In genomic region chr17:46874133-46874532, GRCm38 (mm10) we compare ENCODE assay signal across 10 mouse cellular contexts. TPM values are rescaled to one million over a fixed set of nuclear protein-coding genes. Genes with fewer than 3 reads are reported as not detected.
DNase-seq lines count a peak whose midpoint lies in the region; ATAC-seq and TF ChIP-seq lines count a peak whose summit lies in the region.
"Had no signal": no experiment of that assay in that cellular context is flagged by ENCODE, and none has a peak within 500 bp of the region (broad histone marks: within the 10 kb centered on the region; RNA-seq: fewer than 3 reads in every experiment).

No protein-coding gene starts in this region.

- peaks cover 5 to 27% of the 10 kb centered on the region in 2 experiments for H3K4me1 ChIP-seq in MEL (ENCODE audit: control insufficient read depth in 1 of 2, insufficient read depth in 2 of 2, low read length in 2 of 2)
- peaks cover 5% of the 10 kb centered on the region; the same call in 1 of the 2 replicates for H3K4me1 ChIP-seq in kidney, postnatal 0 days (replicated peaks; ENCODE audit: insufficient read depth, low read length)
- H3K4me1 ChIP-seq in stomach, embryonic 16.5 days (ENCODE audit: control insufficient read depth, insufficient read depth, low read length): peaks cover 22% of the 10 kb centered on the region

- no peak overlapping the region for H3K27ac ChIP-seq in MEL (ENCODE audit: control insufficient read depth, low read depth, low read length)
- H3K27ac ChIP-seq in kidney, postnatal 0 days: no peak overlapping the region
- H3K27ac ChIP-seq in stomach, embryonic 16.5 days (ENCODE audit: low read length): peak overlapping the region; percentile 28

- 0 out of 2 replicates have a peak overlapping the region, but pooled peaks have one; percentile 8 for H3K9ac ChIP-seq in MEL (ENCODE audit: control insufficient read depth, low read depth, low read length, poor library complexity, severe bottlenecking)
- no peak overlapping the region for H3K9ac ChIP-seq in kidney, postnatal 0 days (ENCODE audit: low read depth, low read length)
- peak overlapping the region; percentile 50 for H3K9ac ChIP-seq in stomach, embryonic 16.5 days (ENCODE audit: low read length)

- no peak for TF ChIP-seq POLR2A in MEL (IDR thresholded peaks at IDR 0.05; ENCODE audit: control insufficient read depth in 1 of 2, insufficient read depth in 1 of 2, low read depth in 1 of 2, low read length in 2 of 2, poor library complexity in 1 of 2)

- H3K36me3 ChIP-seq in MEL (ENCODE audit: control insufficient read depth in 1 of 2, insufficient read depth in 2 of 2, low read length in 2 of 2): peaks cover 0 to 15% of the 10 kb centered on the region in 2 experiments; a peak in 2 of 4 replicates
- H3K36me3 ChIP-seq in kidney, postnatal 0 days (ENCODE audit: insufficient read depth, low read length): no peaks in the 10 kb centered on the region
- H3K36me3 ChIP-seq in stomach, embryonic 16.5 days (ENCODE audit: control insufficient read depth, insufficient read depth, low read length): no peaks in the 10 kb centered on the region

- H3K4me3 ChIP-seq in MEL (ENCODE audit: control insufficient read depth in 1 of 2, insufficient read depth in 1 of 2, low read depth in 2 of 2, low read length in 2 of 2): no peak overlapping the region
- no peak overlapping the region for H3K4me3 ChIP-seq in kidney, postnatal 0 days (replicated peaks; ENCODE audit: low read depth, low read length)
- no peak overlapping the region for H3K4me3 ChIP-seq in stomach, embryonic 16.5 days (replicated peaks; ENCODE audit: low read length)

- H3K79me2 ChIP-seq in MEL (ENCODE audit: control insufficient read depth, insufficient read depth, low read length, poor library complexity): no peaks in the 10 kb centered on the region

- WGBS in kidney, postnatal 0 days: 26% methylated on average over 10 of the region's 10 CpGs
- WGBS in stomach, embryonic 16.5 days: 18% methylated on average over 10 of the region's 10 CpGs

- H3K4me2 ChIP-seq in kidney, postnatal 0 days (ENCODE audit: low read length): no peak overlapping the region
- H3K4me2 ChIP-seq in stomach, embryonic 16.5 days (ENCODE audit: low read depth, low read length): peak overlapping the region; percentile 24; the same call in 1 of the 2 replicates

- TF ChIP-seq RAD21 in MEL (IDR thresholded peaks at IDR 0.05; ENCODE audit: low read depth, low read length): no peak

- H3K27me3 ChIP-seq in MEL (ENCODE audit: control insufficient read depth in 1 of 2, insufficient read depth in 2 of 2, low read length in 2 of 2): no peaks in the 10 kb centered on the region
- no peaks in the 10 kb centered on the region for H3K27me3 ChIP-seq in kidney, postnatal 0 days (ENCODE audit: insufficient read depth, low read length)
- no peaks in the 10 kb centered on the region for H3K27me3 ChIP-seq in stomach, embryonic 16.5 days (ENCODE audit: control insufficient read depth, insufficient read depth, low read length)
- H3K27me3 ChIP-seq: CH12.LX had no signal

- H3K9me3 ChIP-seq in MEL (replicated peaks; ENCODE audit: insufficient read depth, low read length): no peaks in the 10 kb centered on the region
- H3K9me3 ChIP-seq in kidney, postnatal 0 days (replicated peaks; ENCODE audit: low read length): no peaks in the 10 kb centered on the region
- H3K9me3 ChIP-seq in stomach, embryonic 16.5 days (replicated peaks; ENCODE audit: control insufficient read depth, low read length): no peaks in the 10 kb centered on the region

- DNase-seq in gastrocnemius, adult 18-20 months (ENCODE audit: low spot score): peak; percentile 47
- DNase-seq in gastrocnemius, postnatal 25 days: no peak
- DNase-seq in MEL (ENCODE audit: low read depth, low spot score) (peak; percentile 66), adipocyte (ENCODE audit: low spot score) (no peak)
- DNase-seq in heart, adult 8-10 months (ENCODE audit: low spot score): peak; percentile 79
- DNase-seq in kidney, postnatal 0 days (ENCODE audit: low spot score): peak; percentile 67
- DNase-seq in cerebellum, adult 11 months: no peak

- no peak for TF ChIP-seq CTCF in MEL (IDR thresholded peaks at IDR 0.05 in 2 of 3, conservative IDR thresholded peaks at IDR 0.05 in 1 of 3; ENCODE audit: control insufficient read depth in 1 of 3, insufficient read depth in 1 of 3, low read depth in 2 of 3, low read length in 3 of 3, poor library complexity in 1 of 3, severe bottlenecking in 1 of 3)
- no peak for TF ChIP-seq CTCF in kidney, postnatal 0 days (IDR thresholded peaks at IDR 0.05; ENCODE audit: low read depth)

- TF ChIP-seq EP300 in MEL (IDR thresholded peaks at IDR 0.05; ENCODE audit: low read depth in 1 of 2, low read length in 2 of 2): no peak

- no peak for ATAC-seq in kidney, postnatal 0 days (replicated peaks; ENCODE audit: low FRiP score, low read depth)
- ATAC-seq in stomach, embryonic 16.5 days (ENCODE audit: insufficient read depth, low FRiP score): no peak; the same call in 1 of the 2 replicates

TF ChIP-seq in MEL, 35 proteins besides CTCF, POLR2A, EP300 and RAD21:
- no peak for TF ChIP-seq ZMIZ1 (IDR thresholded peaks at IDR 0.05; ENCODE audit: low read depth, low read length)
- no peak for TF ChIP-seq USF1 (IDR thresholded peaks at IDR 0.05; ENCODE audit: low read depth, low read length)
- no peak; the same call in 1 of the 2 replicates for TF ChIP-seq ETS1 (IDR thresholded peaks at IDR 0.05; ENCODE audit: low read depth, low read length)
- TF ChIP-seq USF2 (IDR thresholded peaks at IDR 0.05; ENCODE audit: borderline replicate concordance in 1 of 2, insufficient read depth in 1 of 2, low read depth in 1 of 2, low read length in 2 of 2): no peak
- no peak for TF ChIP-seq POLR2AphosphoS2 (IDR thresholded peaks at IDR 0.05; ENCODE audit: low read length)
- no peak for TF ChIP-seq GABPA (IDR thresholded peaks at IDR 0.05; ENCODE audit: low read depth, low read length)
- no peak for TF ChIP-seq SIN3A (IDR thresholded peaks at IDR 0.05; ENCODE audit: low read length)
- no peak for TF ChIP-seq MEF2A (IDR thresholded peaks at IDR 0.05; ENCODE audit: extremely low read depth, insufficient replicate concordance, low read depth, low read length, poor library complexity, severe bottlenecking)
- no peak for TF ChIP-seq MAX (IDR thresholded peaks at IDR 0.05; ENCODE audit: low read length)
- TF ChIP-seq MAFK (IDR thresholded peaks at IDR 0.05; ENCODE audit: borderline replicate concordance, low read depth, low read length): no peak
- TF ChIP-seq BHLHE40 (IDR thresholded peaks at IDR 0.05; ENCODE audit: borderline replicate concordance, low read depth, low read length): no peak
- no peak for TF ChIP-seq E2F4 (IDR thresholded peaks at IDR 0.05; ENCODE audit: borderline replicate concordance, low read depth, low read length)
- no peak for TF ChIP-seq MYC (IDR thresholded peaks at IDR 0.05; ENCODE audit: low read depth, low read length)
- TF ChIP-seq JUND (IDR thresholded peaks at IDR 0.05; ENCODE audit: low read depth, low read length): no peak
- no peak for TF ChIP-seq CHD1 (IDR thresholded peaks at IDR 0.05; ENCODE audit: low read depth, low read length)
- TF ChIP-seq NELFE (IDR thresholded peaks at IDR 0.05; ENCODE audit: low read depth, low read length): no peak
- TF ChIP-seq UBTF (IDR thresholded peaks at IDR 0.05; ENCODE audit: borderline replicate concordance, insufficient read depth, low read depth, low read length): no peak
- TF ChIP-seq RCOR1 (IDR thresholded peaks at IDR 0.05; ENCODE audit: low read depth, low read length): no peak
- TF ChIP-seq ZNF384 (IDR thresholded peaks at IDR 0.05; ENCODE audit: low read depth, low read length): no peak
- TF ChIP-seq POLR2AphosphoS5 (IDR thresholded peaks at IDR 0.05; ENCODE audit: borderline replicate concordance, low read depth, low read length): no peak

RNA-seq across cellular contexts. Expression of gene Bicral, which starts 15.9 kb away (rescaled TPM):
- total RNA-seq in gastrocnemius, adult 18-20 months (2021): 10 to 100 TPM in 1 of 2 experiments, 1 to 10 TPM in 1; 9.3 to 13.7 TPM
- total RNA-seq in gastrocnemius, postnatal 25 days (2021): 1 to 10 TPM; 7.5 to 9.2 TPM
- 3.7 and 5.8 TPM in 2 replicates for total RNA-seq in MEL (2012; rRNA removed)
- polyA plus RNA-seq in MEL (2012; ENCODE audit: insufficient read depth in 1 of 2, insufficient read length in 2 of 2, low read depth in 1 of 2, low replicate concordance in 2 of 2, missing spikeins in 1 of 2): 1 to 10 TPM in 1 of 2 experiments, not detected in 1; 6.9 TPM
- 10 to 100 TPM; 12.8 to 15.3 (median 14.4) TPM for total RNA-seq in heart, adult 8-10 months (2022)
- 2.9 and 4.1 TPM in 2 replicates for polyA plus RNA-seq in kidney, postnatal 0 days (2015; fragmentation: Nextera tagmentation; extraction: Ambion mirVana)
- polyA plus RNA-seq in stomach, embryonic 16.5 days (2015; fragmentation: Nextera tagmentation; extraction: Ambion mirVana): 3.4 and 4.0 TPM in 2 replicates

RNA-seq across cellular contexts. Expression of gene Tbcc, which starts 16.4 kb away (rescaled TPM):
- total RNA-seq in gastrocnemius, adult 18-20 months (2021): 1 to 10 TPM; 7.1 to 7.4 TPM
- total RNA-seq in gastrocnemius, postnatal 25 days (2021): 1 to 10 TPM; 7.1 to 8.5 TPM
- 23.6 and 31.8 TPM in 2 replicates for total RNA-seq in MEL (2012; rRNA removed)
- polyA plus RNA-seq in MEL (2012; ENCODE audit: insufficient read depth in 1 of 2, insufficient read length in 2 of 2, low read depth in 1 of 2, low replicate concordance in 2 of 2, missing spikeins in 1 of 2): 10 to 100 TPM in 1 of 2 experiments, not detected in 1; 19.3 TPM
- total RNA-seq in heart, adult 8-10 months (2022): 10 to 100 TPM; 15.4 to 18.6 (median 17.3) TPM
- polyA plus RNA-seq in kidney, postnatal 0 days (2015; fragmentation: Nextera tagmentation; extraction: Ambion mirVana): 58.2 and 71.4 TPM in 2 replicates
- polyA plus RNA-seq in stomach, embryonic 16.5 days (2015; fragmentation: Nextera tagmentation; extraction: Ambion mirVana): 25.8 and 34.8 TPM in 2 replicates

RNA-seq across cellular contexts. Expression of gene Prph2, which starts 36.1 kb away (rescaled TPM):
- total RNA-seq in gastrocnemius, adult 18-20 months (2021): not detected
- total RNA-seq in gastrocnemius, postnatal 25 days (2021): not detected
- total RNA-seq in MEL (2012; rRNA removed): not detected in 2 replicates
- not detected for polyA plus RNA-seq in MEL (2012; ENCODE audit: insufficient read depth in 1 of 2, insufficient read length in 2 of 2, low read depth in 1 of 2, low replicate concordance in 2 of 2, missing spikeins in 1 of 2)
- not detected for total RNA-seq in heart, adult 8-10 months (2022)
- 0.11 and 0.16 TPM in 2 replicates for polyA plus RNA-seq in kidney, postnatal 0 days (2015; fragmentation: Nextera tagmentation; extraction: Ambion mirVana)
- not detected in 2 replicates for polyA plus RNA-seq in stomach, embryonic 16.5 days (2015; fragmentation: Nextera tagmentation; extraction: Ambion mirVana)
- total RNA-seq: CH12.LX had no signal
- polyA plus RNA-seq: neural tube, embryonic 11.5 days had no signal

Comparison
In these comparisons a context has a peak if more than half of its experiments do, and no peak if none do; other contexts are left out.
1. DNase-seq: peak in gastrocnemius, adult 18-20 months (single experiment), MEL (single experiment), heart, adult 8-10 months (single experiment) and kidney, postnatal 0 days (single experiment); none in gastrocnemius, postnatal 25 days (single experiment), cerebellum, adult 11 months (single experiment) and adipocyte (single experiment).